Mouse (Mus musculus): ENCODE measurements around the gene Ccdc83. TPM values are rescaled to one million over a fixed set of nuclear protein-coding genes. Genes with fewer than 3 reads are reported as not detected.
"Not testable (repeated sequence)": the region's sequence is repeated elsewhere in the genome, so short reads cannot be mapped to it uniquely, and the experiment has no call there.

Gene Ccdc83
- polyA plus RNA-seq, 1 experiment from 2014 or later = not detected

DNA sequence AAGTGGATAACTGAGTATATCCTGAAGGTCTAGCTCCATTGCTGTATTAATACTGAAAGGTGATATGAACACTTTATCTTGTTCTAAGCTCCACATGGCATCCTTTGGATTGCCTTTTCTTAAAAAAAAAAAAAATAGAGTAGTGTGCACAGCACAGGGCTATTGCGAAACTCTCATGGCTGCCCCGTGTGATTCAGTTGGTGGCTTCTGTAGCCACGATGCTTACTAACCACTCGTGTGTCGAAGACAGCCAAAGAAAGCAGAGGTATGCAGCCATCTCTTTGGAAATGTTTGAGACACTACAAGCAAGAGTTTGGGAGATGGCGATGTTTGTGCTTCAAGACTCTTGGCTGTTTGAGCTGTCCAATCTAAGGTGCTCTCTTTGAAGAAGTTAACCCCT is 22.4 kb downstream of the Ccdc83 start:
- Histone ChIP-seq H3K4me3 (no peak overlapping the region), H3K4me1 (0 out of 2 replicates have a peak, but pooled peaks cover 2% of the 10 kb centered on the region), H3K9me3 (replicated peaks) (no peaks in the 10 kb centered on the region), H3K36me3 (no peaks in the 10 kb centered on the region), H3K27ac (replicated peaks) (no peak overlapping the region), H3K27me3 (ENCODE audit: low read depth, poor library complexity, severe bottlenecking) (no peaks in the 10 kb centered on the region)
- DNase-seq (ENCODE audit: low spot score) = no peak
- WGBS = 92% methylated on average over 6 of the region's 6 CpGs

DNA sequence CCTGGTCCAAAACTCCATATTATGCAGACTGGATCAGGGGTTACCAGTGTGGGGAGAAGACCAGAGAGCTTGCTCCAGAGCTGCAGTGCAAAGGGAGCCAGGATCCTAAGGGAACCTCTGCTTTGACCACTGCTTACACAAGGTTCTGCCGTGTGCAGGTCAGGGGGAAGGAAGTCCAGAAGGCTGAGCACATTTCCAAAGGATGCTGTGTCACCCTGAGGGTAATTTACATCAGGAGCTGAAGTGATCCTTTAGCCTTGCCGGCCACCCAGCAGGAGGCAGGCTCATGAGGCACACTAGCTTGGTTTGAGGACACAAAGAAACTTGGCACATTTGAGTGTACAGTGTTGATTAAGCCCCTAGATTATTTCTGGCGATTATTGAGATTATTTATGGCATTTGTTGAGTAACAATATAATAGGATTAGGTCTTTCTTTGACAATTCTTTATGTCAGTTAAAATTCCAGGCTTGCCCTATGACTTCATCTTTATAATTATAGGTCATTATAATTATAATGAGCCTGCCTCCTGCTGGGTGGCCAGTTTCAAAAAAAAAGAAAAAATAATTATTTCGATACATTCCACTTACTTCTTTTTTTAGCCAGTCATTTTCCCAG is 29.2 kb downstream of the Ccdc83 start:
- no peak overlapping the region for H3K4me3 ChIP-seq
- no peaks in the 10 kb centered on the region for H3K9me3 ChIP-seq (replicated peaks)
- no peaks in the 10 kb centered on the region for H3K27me3 ChIP-seq (ENCODE audit: low read depth, poor library complexity, severe bottlenecking)
- peaks cover 17% of the 10 kb centered on the region for H3K4me1 ChIP-seq
- 61% methylated on average over 4 of the region's 4 CpGs for WGBS
- peak overlapping the region; percentile 46; the same call in 1 of the 2 replicates for H3K27ac ChIP-seq (replicated peaks)
- H3K36me3 ChIP-seq = no peaks in the 10 kb centered on the region
- DNase-seq (ENCODE audit: low spot score) = no peak

DNA sequence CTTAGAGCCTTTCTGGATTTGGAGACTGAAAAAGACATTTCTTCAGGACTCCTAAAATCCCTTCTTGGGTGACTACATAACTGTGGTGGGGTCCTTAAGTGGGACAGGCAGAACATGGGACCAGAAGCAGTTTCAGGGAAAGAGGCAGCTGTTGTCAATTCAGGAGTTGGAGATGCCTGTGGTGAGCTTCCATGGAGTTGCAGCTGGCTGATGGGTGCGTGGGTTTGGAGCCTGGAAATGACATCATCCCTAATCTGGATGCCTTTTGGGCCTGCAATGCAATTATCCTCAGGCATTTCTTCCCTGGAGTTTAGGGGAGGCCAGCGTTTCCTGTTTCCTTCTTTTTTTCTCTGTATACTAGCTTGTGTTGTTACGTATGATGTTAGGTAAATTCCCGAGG is 31.7 kb downstream of the Ccdc83 start:
- Histone ChIP-seq H3K27ac (replicated peaks) (no peak overlapping the region), H3K9me3 (replicated peaks) (no peaks in the 10 kb centered on the region), H3K36me3 (no peaks in the 10 kb centered on the region), H3K4me3 (no peak overlapping the region), H3K27me3 (ENCODE audit: low read depth, poor library complexity, severe bottlenecking) (no peaks in the 10 kb centered on the region), H3K4me1 (peaks cover 15% of the 10 kb centered on the region)
- DNase-seq (ENCODE audit: low spot score) = no peak
- WGBS = 72% methylated on average over 4 of the region's 4 CpGs

DNA sequence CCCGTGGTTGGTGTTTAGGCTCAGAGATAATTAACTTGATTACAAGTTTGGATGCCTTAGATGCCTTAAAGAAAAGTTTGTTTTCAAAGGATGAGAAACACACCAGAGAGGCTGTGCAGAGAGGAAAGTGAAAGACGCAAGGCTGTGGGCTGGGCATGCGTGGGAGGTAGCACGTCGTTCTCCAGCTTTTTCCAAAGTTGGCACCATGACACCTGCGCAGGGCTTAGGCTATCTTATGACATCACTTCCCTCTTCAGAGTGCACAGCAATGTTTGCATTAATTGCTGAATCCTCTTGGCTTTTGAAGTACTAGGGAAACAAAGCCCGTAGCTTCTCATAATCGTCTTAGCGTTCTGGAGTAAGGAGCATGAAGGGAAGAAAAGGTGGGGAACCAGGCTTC is 34.1 kb downstream of the Ccdc83 start:
- H3K27ac ChIP-seq (replicated peaks) = no peak overlapping the region
- DNase-seq (ENCODE audit: low spot score) = no peak
- H3K27me3 ChIP-seq (ENCODE audit: low read depth, poor library complexity, severe bottlenecking) = no peaks in the 10 kb centered on the region
- H3K4me1 ChIP-seq = peaks cover 14% of the 10 kb centered on the region
- no peaks in the 10 kb centered on the region for H3K9me3 ChIP-seq (replicated peaks)
- H3K36me3 ChIP-seq = no peaks in the 10 kb centered on the region
- WGBS = 85% methylated on average over 9 of the region's 9 CpGs
- no peak overlapping the region for H3K4me3 ChIP-seq

DNA sequence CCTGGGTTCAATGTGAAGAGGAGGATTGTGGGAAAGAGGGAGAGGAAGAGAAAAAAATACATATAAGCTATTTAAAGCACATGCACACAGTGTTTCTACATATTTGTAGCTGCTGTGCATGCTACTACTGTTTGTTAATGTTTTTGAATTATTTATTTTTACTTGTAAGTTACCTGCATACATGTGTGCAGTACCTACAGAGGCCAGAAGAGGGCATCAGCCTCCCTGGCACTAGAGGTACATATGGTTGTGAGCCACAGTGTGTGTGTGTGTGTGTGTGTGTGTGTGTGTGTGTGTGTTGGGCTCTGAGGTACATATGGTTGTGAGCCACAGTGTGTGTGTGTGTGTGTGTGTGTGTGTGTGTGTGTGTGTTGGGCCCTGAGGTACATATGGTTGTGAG is 36.7 kb downstream of the Ccdc83 start:
- H3K9me3 ChIP-seq (replicated peaks); H3K27me3 ChIP-seq (ENCODE audit: low read depth, poor library complexity, severe bottlenecking); H3K36me3 ChIP-seq; H3K4me1 ChIP-seq; H3K27ac ChIP-seq (replicated peaks); H3K4me3 ChIP-seq: not testable (repeated sequence)
- peak; percentile 27 for DNase-seq (ENCODE audit: low spot score)

DNA sequence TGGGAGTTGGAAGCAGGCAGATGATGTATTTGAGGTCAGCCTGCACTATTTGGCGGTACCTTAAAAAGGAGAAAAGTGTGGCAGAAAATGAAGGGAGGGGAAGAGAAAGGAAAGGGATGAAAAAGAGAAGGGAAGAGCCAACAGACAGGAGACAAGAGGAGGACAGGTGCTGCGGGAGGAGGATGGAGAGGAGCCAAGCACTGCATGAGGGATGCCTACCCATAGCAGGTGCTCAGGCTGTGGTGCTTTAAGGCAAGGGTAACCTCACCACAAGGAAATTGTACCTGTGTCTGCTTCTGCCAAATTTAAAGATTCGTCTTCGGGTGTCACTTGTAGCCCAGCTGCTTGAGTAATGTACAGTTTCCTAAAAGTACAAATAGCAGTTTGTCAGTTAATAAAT is 37.5 kb downstream of the Ccdc83 start:
- no peaks in the 10 kb centered on the region for H3K4me1 ChIP-seq
- H3K9me3 ChIP-seq (replicated peaks) = no peaks in the 10 kb centered on the region
- no peak overlapping the region for H3K27ac ChIP-seq (replicated peaks)
- no peaks in the 10 kb centered on the region for H3K36me3 ChIP-seq
- 87% methylated on average over 4 of the region's 4 CpGs for WGBS
- no peaks in the 10 kb centered on the region for H3K27me3 ChIP-seq (ENCODE audit: low read depth, poor library complexity, severe bottlenecking)
- DNase-seq (ENCODE audit: low spot score) = no peak
- H3K4me3 ChIP-seq = no peak overlapping the region

DNA sequence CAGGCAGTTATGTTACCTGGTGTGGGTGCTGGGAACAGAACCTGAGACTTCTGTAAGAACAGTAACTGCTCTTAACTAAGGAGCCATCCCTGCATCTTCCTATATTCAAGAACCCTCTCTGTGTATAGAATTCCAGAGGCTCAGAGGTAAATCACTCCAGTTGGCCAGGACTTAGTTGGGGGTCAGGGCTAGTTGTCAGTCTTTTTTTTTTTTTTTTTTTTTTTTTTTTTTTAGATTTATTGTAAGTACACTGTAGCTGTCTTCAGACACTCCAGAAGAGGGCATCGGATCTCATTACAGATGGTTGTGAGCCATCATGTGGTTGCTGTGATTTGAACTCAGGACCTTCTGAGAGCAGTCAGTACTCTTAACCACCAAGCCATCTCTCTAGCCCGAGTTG is 44.1 kb downstream of the Ccdc83 start:
- DNase-seq (ENCODE audit: low spot score) = no peak
- Histone ChIP-seq H3K27me3 (ENCODE audit: low read depth, poor library complexity, severe bottlenecking) (no peaks in the 10 kb centered on the region), H3K4me1 (no peaks in the 10 kb centered on the region; the same call in 1 of the 2 replicates), H3K9me3 (replicated peaks) (no peaks in the 10 kb centered on the region), H3K27ac (replicated peaks) (no peak overlapping the region), H3K4me3 (no peak overlapping the region), H3K36me3 (no peaks in the 10 kb centered on the region)
- 79% methylated on average over 2 of the region's 2 CpGs for WGBS

DNA sequence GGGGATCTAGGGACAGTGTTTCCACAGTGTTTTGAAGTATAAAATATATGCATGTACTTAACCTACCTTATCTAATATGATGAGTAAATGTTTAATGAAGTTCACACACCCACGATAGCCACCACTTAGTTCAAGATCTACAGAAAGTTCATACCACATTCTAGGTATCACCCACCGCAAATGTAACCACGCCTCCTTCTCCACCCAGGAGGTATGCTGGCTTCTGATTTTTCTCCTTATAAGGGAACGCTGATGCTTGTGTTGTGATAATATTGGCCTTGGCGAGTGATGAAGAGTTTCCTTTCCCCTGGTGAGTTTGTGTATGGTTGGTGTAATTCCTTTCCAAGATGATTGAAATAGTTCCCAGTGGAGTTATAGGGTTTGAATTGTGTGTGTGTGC is 47.5 kb downstream of the Ccdc83 start:
- Histone ChIP-seq H3K9me3 (replicated peaks) (no peaks in the 10 kb centered on the region), H3K27ac (replicated peaks) (no peak overlapping the region), H3K36me3 (no peaks in the 10 kb centered on the region), H3K27me3 (ENCODE audit: low read depth, poor library complexity, severe bottlenecking) (no peaks in the 10 kb centered on the region), H3K4me1 (no peaks in the 10 kb centered on the region; the same call in 1 of the 2 replicates), H3K4me3 (no peak overlapping the region)
- 89% methylated on average over 5 of the region's 5 CpGs for WGBS
- DNase-seq (ENCODE audit: low spot score) = no peak

DNA sequence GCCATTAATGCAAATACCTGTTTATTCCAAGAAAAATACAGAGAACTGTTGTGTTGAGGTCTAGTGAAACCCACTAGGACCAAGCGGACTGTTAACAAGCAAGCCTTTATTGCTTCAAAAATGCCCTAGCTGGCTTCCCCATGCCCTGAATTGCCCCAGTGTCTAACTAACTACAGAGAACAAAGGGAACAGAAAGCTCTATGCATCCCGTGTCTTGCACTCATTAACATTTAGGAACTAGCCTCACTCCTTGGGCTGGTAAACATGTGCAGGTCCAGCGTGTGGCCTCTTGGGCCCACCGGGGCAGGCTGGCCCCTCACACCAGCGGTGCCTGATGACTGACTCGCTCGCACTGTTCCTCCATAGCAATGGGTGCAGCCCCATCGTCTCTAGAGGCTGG is 49.1 kb downstream of the Ccdc83 start:
- H3K36me3 ChIP-seq = no peaks in the 10 kb centered on the region
- no peak overlapping the region for H3K27ac ChIP-seq (replicated peaks)
- no peak overlapping the region for H3K4me3 ChIP-seq
- no peak for DNase-seq (ENCODE audit: low spot score)
- H3K27me3 ChIP-seq (ENCODE audit: low read depth, poor library complexity, severe bottlenecking) = no peaks in the 10 kb centered on the region
- no peaks in the 10 kb centered on the region for H3K9me3 ChIP-seq (replicated peaks)
- 78% methylated on average over 8 of the region's 8 CpGs for WGBS
- no peaks in the 10 kb centered on the region; the same call in 1 of the 2 replicates for H3K4me1 ChIP-seq

DNA sequence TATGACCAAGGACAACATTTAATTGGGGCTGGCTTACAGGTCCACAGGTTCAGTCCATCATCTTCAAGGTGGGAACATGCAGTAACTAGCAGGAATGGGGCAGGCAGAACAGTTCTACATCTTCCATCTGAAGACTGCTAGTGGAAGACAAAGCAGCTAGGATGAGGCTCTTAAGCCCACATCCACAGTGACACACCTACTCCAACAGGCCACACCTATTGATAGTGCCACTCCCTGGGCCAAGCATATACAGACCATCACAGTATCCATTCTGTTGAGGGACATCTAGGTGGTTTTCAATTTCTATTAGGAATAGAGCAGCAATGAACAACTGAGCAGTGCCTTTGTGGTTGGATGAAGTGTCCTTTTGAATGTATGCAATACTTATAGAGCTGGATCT is 54.6 kb downstream of the Ccdc83 start:
- H3K27ac ChIP-seq (replicated peaks) = no peak overlapping the region
- H3K9me3 ChIP-seq (replicated peaks) = no peaks in the 10 kb centered on the region
- H3K36me3 ChIP-seq = peaks cover 38% of the 10 kb centered on the region
- no peaks in the 10 kb centered on the region for H3K27me3 ChIP-seq (ENCODE audit: low read depth, poor library complexity, severe bottlenecking)
- no peak overlapping the region for H3K4me3 ChIP-seq
- no peak for DNase-seq (ENCODE audit: low spot score)
- no peaks in the 10 kb centered on the region for H3K4me1 ChIP-seq

DNA sequence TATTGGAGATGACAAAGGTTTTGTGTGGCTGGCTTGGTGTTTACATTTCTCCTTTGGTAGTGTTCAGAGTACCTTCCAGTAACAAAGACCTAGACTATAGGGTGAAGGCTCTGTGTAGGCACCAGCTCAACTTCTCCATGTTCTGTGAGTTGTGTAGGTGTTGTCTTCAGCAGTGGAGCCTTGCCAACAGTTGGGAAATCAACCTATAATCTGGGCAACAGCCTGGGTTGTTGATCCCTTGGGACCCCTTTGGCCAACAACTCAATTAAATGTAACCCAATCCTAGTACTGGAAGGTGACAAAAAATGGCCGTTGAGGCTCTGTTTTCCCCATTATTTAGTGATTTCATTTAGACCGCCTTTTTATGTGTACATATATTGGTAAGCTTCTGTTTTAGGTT is 55.5 kb downstream of the Ccdc83 start:
- H3K27ac ChIP-seq (replicated peaks) = no peak overlapping the region
- WGBS = 97% methylated on average over 2 of the region's 2 CpGs
- no peak overlapping the region for H3K4me3 ChIP-seq
- no peaks in the 10 kb centered on the region for H3K4me1 ChIP-seq
- H3K36me3 ChIP-seq = peaks cover 43% of the 10 kb centered on the region
- DNase-seq (ENCODE audit: low spot score) = no peak
- H3K27me3 ChIP-seq (ENCODE audit: low read depth, poor library complexity, severe bottlenecking) = no peaks in the 10 kb centered on the region
- H3K9me3 ChIP-seq (replicated peaks) = no peaks in the 10 kb centered on the region

DNA sequence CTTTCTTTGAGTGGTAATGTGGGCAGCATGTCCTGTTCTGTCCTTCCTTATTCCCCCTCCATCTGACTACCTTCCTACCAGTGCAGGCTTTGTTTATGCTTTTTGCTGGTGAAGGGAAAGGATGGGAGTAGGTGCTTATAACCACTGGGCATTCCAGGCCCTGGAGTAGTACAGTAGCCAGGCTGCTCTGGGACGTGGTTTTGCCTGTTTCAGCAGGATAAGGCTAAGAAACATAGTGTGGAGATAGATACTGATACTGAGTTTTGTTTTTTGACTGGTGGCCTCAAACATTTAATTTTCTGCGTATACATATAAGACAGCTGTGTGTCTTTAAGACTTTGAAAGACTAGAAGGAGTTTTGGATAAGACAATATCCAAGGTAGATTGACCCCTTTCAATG is 61.7 kb downstream of the Ccdc83 start:
- peaks cover 66% of the 10 kb centered on the region for H3K36me3 ChIP-seq
- no peaks in the 10 kb centered on the region for H3K27me3 ChIP-seq (ENCODE audit: low read depth, poor library complexity, severe bottlenecking)
- H3K4me1 ChIP-seq = no peaks in the 10 kb centered on the region
- 92% methylated on average over 2 of the region's 2 CpGs for WGBS
- DNase-seq (ENCODE audit: low spot score) = no peak
- no peak overlapping the region for H3K27ac ChIP-seq (replicated peaks)
- no peaks in the 10 kb centered on the region for H3K9me3 ChIP-seq (replicated peaks)
- no peak overlapping the region for H3K4me3 ChIP-seq

DNA sequence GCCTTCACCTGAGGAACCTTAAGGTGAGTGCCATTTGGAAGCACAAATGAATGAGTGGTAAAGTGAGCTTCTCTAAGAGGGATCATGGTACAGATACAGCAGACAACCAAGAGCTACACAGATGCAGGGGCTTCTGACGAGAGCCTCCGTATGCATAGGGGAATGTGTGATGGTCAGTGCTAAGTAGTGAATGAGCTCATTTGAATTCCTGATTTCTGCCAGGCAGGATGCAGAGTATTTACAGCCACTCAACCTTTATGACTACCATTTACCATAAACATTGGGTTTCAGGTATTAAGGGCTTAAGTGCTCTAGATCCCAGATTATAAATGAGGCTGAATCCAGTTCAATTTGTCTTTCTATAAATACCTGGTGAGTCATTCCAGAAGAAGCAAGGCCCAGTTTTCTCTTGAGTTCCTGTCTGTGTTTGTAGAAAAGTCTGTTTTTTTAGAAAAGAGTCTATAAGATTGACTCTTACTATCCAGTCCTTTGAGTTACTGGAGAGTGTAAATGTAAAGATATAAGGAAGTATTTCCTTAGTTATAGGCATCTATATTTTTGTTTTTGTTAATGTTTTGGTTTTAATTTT is 63.6 kb downstream of the Ccdc83 start:
- H3K27me3 ChIP-seq (ENCODE audit: low read depth, poor library complexity, severe bottlenecking) = no peaks in the 10 kb centered on the region
- no peak overlapping the region for H3K27ac ChIP-seq (replicated peaks)
- H3K36me3 ChIP-seq = peaks cover 64% of the 10 kb centered on the region
- H3K4me1 ChIP-seq = no peaks in the 10 kb centered on the region
- no peak for DNase-seq (ENCODE audit: low spot score)
- H3K4me3 ChIP-seq = no peak overlapping the region
- 92% methylated on average over 2 of the region's 2 CpGs for WGBS
- H3K9me3 ChIP-seq (replicated peaks) = no peaks in the 10 kb centered on the region

DNA sequence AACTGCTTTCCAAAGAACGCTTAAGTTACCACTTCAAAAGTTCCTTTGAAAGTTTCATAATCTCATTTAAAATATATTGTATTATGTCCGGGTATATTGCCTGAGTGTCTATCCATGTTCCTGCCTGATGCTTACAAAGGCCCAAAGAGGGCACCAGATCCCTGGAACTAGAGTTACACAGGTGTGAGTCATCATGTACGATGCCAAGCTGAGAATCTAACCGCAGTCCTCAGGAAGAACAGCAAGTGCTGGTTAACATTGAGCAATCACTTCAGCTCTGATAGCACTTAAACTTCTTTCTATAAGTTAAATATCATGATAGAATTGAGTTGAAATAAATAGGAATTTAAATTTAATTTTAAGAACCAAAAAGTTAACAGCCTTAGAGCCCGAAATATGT is 65.3 kb downstream of the Ccdc83 start:
- Histone ChIP-seq H3K4me1 (no peaks in the 10 kb centered on the region), H3K36me3 (peaks cover 68% of the 10 kb centered on the region)

More for the DNA sequence above, 65.3 kb downstream of the Ccdc83 start:
- H3K27ac ChIP-seq (replicated peaks) = no peak overlapping the region
- no peak for DNase-seq (ENCODE audit: low spot score)
- no peaks in the 10 kb centered on the region for H3K27me3 ChIP-seq (ENCODE audit: low read depth, poor library complexity, severe bottlenecking)
- no peaks in the 10 kb centered on the region for H3K9me3 ChIP-seq (replicated peaks)
- H3K4me3 ChIP-seq = no peak overlapping the region
- WGBS = 93% methylated on average over 5 of the region's 5 CpGs
